Mouse (Mus musculus) brain, adult 10 weeks (tissue): ENCODE measurements around the gene Tas1r1. TPM values are rescaled to one million over a fixed set of nuclear protein-coding genes. Genes with fewer than 3 reads are reported as not detected.

Experiments used
- polyA plus RNA-seq: library from polyadenylated mRNA; stranded (reverse); fragments of 350-450 nt; fragmentation: Illumina TruSeq; extraction: RNeasy Lipid Tissue Mini Kit (QIAGEN cat#74804); gene quantifications from one replicate; pipeline ENCODE4 v1.2.3, GENCODE M21; 2015; ENCODE audit warnings: low read depth, low replicate concordance

Gene Tas1r1
- polyA plus RNA-seq = not detected

DNA sequence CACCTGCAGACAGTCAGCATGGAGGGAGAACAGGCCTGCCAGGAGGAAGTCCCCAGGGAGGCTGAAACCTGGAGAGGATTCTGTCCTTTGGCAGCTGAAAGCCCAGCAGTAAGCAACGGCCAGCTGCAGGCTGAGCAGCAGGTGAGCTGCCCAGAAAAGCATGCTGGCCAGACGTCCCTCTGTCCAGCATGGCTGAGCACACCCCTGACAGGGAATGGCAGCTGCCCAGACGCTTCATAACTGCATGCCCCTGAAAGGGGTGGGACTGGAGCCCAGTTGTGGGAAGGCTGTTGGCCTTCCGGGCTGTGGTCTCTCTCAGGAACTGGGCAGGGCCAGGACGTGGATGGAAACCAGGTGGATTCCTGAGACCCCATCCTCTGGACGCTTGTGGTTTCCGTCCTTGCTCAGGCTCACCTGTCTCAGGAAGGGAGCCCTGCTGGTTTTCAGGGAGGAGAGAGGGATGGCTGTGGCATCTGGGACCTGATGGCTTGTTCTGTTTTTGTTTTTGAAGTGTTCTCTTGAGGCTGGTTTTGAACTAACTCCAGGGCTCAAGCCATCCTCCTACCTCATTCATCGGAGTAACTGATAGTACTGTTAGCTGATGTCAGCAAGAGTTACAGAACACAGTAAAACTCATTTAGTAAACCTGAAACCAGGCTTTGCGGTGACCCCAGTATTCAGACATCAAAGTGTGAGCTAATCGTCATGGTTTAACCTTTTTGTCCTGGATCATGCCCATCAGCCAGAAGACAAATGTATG is at the start of gene Tas1r1:
TSS of gene Tas1r1 (minus strand) at position 344 of the 760 bp plus-strand sequence.

DNA sequence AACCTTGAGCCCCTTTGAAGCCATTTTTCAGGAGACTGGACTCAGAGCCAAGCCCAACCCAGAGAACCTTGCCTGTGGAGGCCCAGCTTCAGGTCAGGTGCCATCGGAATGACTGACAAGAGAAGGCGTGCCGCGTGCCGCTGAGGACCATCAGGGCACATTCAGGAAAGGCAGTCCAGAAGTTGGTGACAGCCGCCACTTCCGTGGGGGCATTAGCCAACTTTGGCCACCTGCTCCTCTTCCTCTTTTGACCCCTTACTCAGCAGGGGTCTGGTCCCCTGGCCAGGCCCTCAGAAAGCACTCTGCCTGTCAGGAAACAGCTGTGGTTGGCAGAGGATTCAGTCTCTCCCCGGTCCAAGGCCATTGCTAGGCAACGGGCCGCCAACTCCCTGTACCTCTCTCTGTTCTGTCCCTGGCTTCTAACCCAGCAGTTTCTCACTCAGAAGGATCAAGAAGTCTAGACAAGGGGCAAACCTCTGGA is 33.8 kb upstream of the Tas1r1 start, which contains the start of gene Plekhg5:
TSS of gene Plekhg5 (plus strand) at position 378 of the 481 bp plus-strand sequence.

DNA sequence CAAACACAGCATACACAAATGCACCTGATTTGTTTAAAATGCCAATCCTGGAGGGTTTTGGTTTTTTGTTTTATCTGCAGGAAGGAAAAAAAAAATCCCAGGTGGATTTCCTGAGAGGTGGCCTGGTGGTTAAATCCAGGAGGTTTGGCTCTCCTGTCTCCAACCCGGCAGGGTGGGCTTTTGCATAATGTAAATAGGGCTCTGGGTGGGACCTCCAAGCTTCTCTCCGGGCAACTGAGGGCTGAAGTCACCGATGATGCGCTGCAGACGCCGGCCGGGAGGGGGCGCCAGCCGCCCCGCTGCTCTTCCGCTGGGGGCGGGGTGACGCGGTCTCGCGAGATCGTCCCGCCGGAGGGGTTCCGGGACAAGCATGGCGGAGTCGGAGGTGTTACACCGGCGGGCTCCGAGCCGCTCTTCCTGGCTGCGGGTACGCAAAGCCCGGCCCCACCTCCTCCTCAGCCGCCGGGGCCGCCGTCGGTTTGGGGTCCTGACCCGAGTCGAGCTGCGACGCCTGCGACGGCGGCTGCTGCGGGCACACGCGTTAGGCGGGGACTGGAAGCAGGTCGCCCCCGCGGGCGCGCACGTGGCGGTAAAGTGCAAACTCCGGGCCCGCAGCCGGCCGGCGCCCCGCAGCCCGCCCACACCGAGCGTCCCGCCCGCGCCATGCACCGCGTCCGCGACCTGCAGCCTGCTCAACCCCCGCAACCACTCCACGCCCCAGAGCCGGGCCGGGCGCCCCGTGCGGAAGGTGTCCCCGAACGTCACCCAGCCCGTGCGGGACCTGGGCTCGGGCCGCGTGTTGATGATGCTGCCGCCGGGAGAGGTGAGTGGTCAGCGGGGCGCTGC is 840 bp upstream of the Tas1r1 start, which contains the start of gene Nol9:
TSS of gene Nol9 (plus strand) at position 337 of the 846 bp plus-strand sequence.

DNA sequence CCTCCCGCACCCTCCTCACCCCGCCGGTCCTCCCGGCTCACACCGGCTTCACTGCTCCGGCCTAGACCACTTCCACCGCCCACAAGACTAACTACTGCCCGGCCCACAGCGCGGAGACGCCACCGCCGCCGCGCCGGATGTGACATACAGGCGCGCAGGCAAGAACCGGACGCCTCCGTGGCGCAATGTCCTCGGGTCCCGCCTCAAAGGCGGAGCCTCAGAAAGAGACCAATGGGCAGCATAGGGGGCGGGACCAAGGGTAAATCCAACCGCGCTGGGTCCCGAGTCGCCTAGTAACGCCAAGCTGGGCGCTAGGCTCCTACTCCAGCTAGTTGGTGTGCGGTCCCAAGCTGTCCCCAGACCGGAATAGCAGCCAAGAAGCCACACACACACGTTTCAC is 10.8 kb downstream of the Tas1r1 start, which contains the start of gene Zbtb48:
TSS of gene Zbtb48 (minus strand) at position 148 of the 400 bp plus-strand sequence.

DNA sequence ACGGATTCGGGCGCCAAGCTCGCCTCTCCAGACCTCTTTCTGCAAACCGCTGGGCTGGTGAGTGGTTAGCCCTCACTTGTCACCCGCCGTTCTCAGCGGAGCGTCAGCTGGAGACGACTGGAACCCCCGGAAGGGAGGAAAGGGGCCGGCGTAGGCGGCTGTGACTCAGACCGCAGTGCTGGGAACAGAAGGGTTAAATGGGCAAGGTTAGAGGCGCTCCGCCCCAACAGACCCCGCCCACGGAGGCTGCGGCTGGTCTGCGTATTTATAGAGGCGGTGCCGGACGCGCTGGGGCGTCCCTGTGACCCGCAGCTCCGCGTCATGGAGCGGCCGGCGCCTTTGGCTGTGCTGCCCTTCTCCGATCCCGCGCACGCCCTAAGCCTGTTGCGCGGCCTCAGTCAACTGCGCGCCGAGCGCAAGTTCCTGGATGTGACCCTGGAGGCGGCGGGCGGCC is 29.7 kb downstream of the Tas1r1 start, which contains the start of gene Klhl21:
TSS of gene Klhl21 (plus strand) at position 182 of the 454 bp plus-strand sequence.

DNA sequence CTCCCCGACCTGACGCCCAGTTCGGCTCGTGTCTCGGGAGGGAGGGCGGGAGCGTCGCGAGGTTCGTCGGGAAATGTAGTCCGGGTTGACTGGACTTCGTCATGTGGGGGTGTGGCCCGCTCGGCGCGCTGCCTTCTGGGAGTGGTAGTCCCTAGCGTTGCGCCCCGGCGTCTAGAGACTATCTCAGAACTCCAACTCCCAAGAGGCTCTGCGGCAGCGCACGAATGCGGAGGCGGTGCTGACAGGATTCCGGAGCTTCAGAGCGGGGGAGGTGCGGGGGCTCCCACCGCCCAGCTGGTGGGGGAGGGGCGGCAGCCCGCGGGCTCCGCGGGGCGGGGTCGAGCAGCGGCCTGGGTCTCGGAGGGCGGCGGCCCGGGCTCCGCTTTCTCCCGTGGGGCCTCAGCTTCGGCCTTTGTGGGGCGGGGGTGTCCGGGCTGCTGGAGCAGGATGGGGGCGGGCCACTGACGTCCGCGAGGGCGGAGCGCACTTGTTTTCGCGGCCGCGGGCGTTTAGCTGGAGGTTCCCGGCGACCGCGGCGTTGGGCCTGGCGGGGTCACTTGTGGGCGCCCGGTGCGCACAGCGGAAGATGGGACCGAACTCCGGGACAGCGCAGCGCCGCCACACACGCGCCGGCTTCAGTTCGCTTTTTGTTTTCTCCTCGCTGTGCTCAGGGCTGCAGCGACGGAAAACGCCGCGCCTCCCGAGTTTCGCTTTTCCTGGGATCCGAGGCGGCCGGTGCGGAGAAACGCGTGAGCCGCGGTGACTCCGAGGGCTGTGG is 42.0 kb downstream of the Tas1r1 start, which contains the start of gene Phf13:
TSS of gene Phf13 (minus strand) at position 86 of the 778 bp plus-strand sequence.

DNA sequence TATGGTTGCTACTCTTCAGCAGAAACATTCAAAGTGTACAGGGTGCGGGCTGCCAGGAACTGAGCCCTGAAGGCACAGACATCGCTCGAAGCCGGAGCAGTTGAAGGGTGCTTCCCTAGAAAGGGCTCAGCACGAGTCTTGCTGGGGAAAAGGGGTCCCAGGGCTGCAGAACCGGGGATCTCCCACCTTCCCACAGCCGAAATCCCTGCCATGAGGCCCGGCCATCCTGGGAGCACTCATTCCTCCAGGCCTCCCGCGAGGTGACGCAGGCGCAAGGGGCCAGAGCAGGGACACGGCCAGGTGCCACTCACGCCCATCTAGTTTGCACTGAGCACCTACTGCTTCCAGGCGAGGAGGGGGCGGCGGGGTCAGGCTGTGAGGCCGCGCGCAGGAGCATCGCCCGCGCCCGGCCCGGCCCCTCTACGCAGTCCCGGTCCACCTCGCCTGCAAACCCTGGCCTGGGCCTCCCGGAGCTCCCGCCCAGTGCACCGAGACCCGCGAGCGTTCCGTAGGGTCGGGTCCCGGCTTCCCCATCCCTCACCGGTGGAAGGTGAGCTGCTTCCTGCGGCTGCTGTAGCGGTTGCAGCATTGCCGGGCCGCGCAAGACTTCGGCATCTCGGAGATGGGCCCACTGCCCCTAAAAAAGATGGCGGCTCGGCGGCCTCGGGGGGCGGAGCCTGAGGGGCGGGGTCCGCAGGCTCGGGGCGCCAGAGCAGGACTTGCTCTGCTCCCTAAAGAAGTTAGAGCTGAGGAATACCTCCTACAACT is 49.8 kb downstream of the Tas1r1 start, which contains the start of gene Thap3:
TSS of gene Thap3 (minus strand) at position 656 of the 768 bp plus-strand sequence.

Other genes with a start within 250 kb of the Tas1r1 start
- 179 TPM for gene Camta1, start 176.7 kb downstream of the Tas1r1 start, polyA plus RNA-seq
- gene Dnajc11, start 104.9 kb downstream of the Tas1r1 start, polyA plus RNA-seq = 47.0 TPM
- gene Thap3, start 49.6 kb downstream of the Tas1r1 start, polyA plus RNA-seq = 15.9 TPM
- 11.1 TPM for gene Phf13, start 42.3 kb downstream of the Tas1r1 start, polyA plus RNA-seq
- 8.6 TPM for gene Klhl21, start 29.8 kb downstream of the Tas1r1 start, polyA plus RNA-seq
- 11.9 TPM for gene Zbtb48, start 10.9 kb downstream of the Tas1r1 start, polyA plus RNA-seq
- gene Nol9, start 753 bp upstream of the Tas1r1 start, polyA plus RNA-seq = 14.3 TPM
- gene Plekhg5, start 33.9 kb upstream of the Tas1r1 start, polyA plus RNA-seq = 41.3 TPM
- gene Tnfrsf25, start 77.4 kb upstream of the Tas1r1 start, polyA plus RNA-seq = 8.8 TPM
- gene Espn, start 113.8 kb upstream of the Tas1r1 start, polyA plus RNA-seq = 1.9 TPM
- not detected for gene Hes2, start 120.3 kb upstream of the Tas1r1 start, polyA plus RNA-seq
- gene Acot7, start 139.6 kb upstream of the Tas1r1 start, polyA plus RNA-seq = 442 TPM
- 15.5 TPM for gene Gpr153, start 235.7 kb upstream of the Tas1r1 start, polyA plus RNA-seq